Mouse (Mus musculus): ENCODE data around the gene Alg9.

The Alg9 gene

GRCm38 (mm10) chr9:50885600-50885987, 110.8 kb downstream of the Alg9 start:
- DNase-seq (ENCODE audit: low spot score in 2 of 2), result no peak

- DNase-seq (ENCODE audit: low spot score in 2 of 2), result no peak
Observed at GRCm38 (mm10) chr9:50886870-50887269, 112.1 kb downstream of the Alg9 start.

GRCm38 (mm10) chr9:50887351-50887750, 112.5 kb downstream of the Alg9 start:
- no peak for DNase-seq (ENCODE audit: low spot score in 2 of 2)

GRCm38 (mm10) chr9:50889211-50889610, 114.4 kb downstream of the Alg9 start:
- DNase-seq (ENCODE audit: low spot score in 2 of 2), result no peak

- DNase-seq (ENCODE audit: low spot score in 2 of 2), result no peak
Observed at GRCm38 (mm10) chr9:50889964-50890363, 115.1 kb downstream of the Alg9 start.

GRCm38 (mm10) chr9:50890494-50891090, 115.8 kb downstream of the Alg9 start:
- DNase-seq (ENCODE audit: low spot score in 2 of 2), result no peak

All from frontal cortex, postnatal 10 days (tissue).